Mouse (Mus musculus): ENCODE data around the gene Plbd2. TPM values are rescaled to one million over a fixed set of nuclear protein-coding genes. Genes with fewer than 3 reads are reported as not detected.
"Not testable (repeated sequence)": the region's sequence is repeated elsewhere in the genome, so short reads cannot be mapped to it uniquely, and the experiment has no call there.

Plbd2 gene
- total RNA-seq, 2 experiments from 2014 or later = 46.9 to 52.2 TPM

- peak; percentile 59 for DNase-seq (ENCODE audit: low spot score)
Observed at GRCm38 (mm10) chr5:120511643-120512220, 8.3 kb upstream of the Plbd2 start.

GRCm38 (mm10) chr5:120510982-120511642, 7.7 kb upstream of the Plbd2 start, which contains the start of gene Slc8b1:
Gene Slc8b1 (plus strand): TSS chr5:120511168.
- peak; percentile 98 for DNase-seq (ENCODE audit: low spot score)

GRCm38 (mm10) chr5:120507311-120507710, 3.9 kb upstream of the Plbd2 start:
- no peak for DNase-seq (ENCODE audit: low spot score)

- DNase-seq (ENCODE audit: low spot score) = no peak
Observed at GRCm38 (mm10) chr5:120506490-120506889, 3.1 kb upstream of the Plbd2 start.

GRCm38 (mm10) chr5:120505781-120506180, 2.4 kb upstream of the Plbd2 start:
- DNase-seq (ENCODE audit: low spot score) = no peak

GRCm38 (mm10) chr5:120505368-120505767, 1.9 kb upstream of the Plbd2 start:
- peak; percentile 90 for DNase-seq (ENCODE audit: low spot score)

GRCm38 (mm10) chr5:120502675-120503143, 716 bp downstream of the Plbd2 start:
- DNase-seq (ENCODE audit: low spot score) = no peak

GRCm38 (mm10) chr5:120502147-120502621, 1.2 kb downstream of the Plbd2 start:
- DNase-seq (ENCODE audit: low spot score) = no peak

- not testable (repeated sequence) for DNase-seq (ENCODE audit: low spot score)
Observed at GRCm38 (mm10) chr5:120500609-120501008, 2.8 kb downstream of the Plbd2 start.

- DNase-seq (ENCODE audit: low spot score) = no peak
Observed at GRCm38 (mm10) chr5:120499202-120499601, 4.2 kb downstream of the Plbd2 start.

- DNase-seq (ENCODE audit: low spot score) = no peak
Observed at GRCm38 (mm10) chr5:120497071-120497470, 6.4 kb downstream of the Plbd2 start.

- no peak for DNase-seq (ENCODE audit: low spot score)
Observed at GRCm38 (mm10) chr5:120495703-120496226, 7.7 kb downstream of the Plbd2 start.

GRCm38 (mm10) chr5:120495064-120495702, 8.2 kb downstream of the Plbd2 start:
- peak; percentile 40 for DNase-seq (ENCODE audit: low spot score)

- DNase-seq (ENCODE audit: low spot score) = no peak
Observed at GRCm38 (mm10) chr5:120493873-120494395, 9.5 kb downstream of the Plbd2 start.

GRCm38 (mm10) chr5:120493440-120493839, 10.0 kb downstream of the Plbd2 start:
- no peak for DNase-seq (ENCODE audit: low spot score)

- no peak for DNase-seq (ENCODE audit: low spot score)
Observed at GRCm38 (mm10) chr5:120492437-120492836, 11.0 kb downstream of the Plbd2 start.

GRCm38 (mm10) chr5:120490679-120491192, 12.7 kb downstream of the Plbd2 start:
- DNase-seq (ENCODE audit: low spot score) = peak; percentile 59

- no peak for DNase-seq (ENCODE audit: low spot score)
Observed at GRCm38 (mm10) chr5:120487844-120488243, 15.6 kb downstream of the Plbd2 start.

- no peak for DNase-seq (ENCODE audit: low spot score)
Observed at GRCm38 (mm10) chr5:120483399-120483798, 20.0 kb downstream of the Plbd2 start.

GRCm38 (mm10) chr5:120481205-120481604, 22.2 kb downstream of the Plbd2 start:
- DNase-seq (ENCODE audit: low spot score) = no peak

GRCm38 (mm10) chr5:120479538-120479937, 23.9 kb downstream of the Plbd2 start:
- no peak for DNase-seq (ENCODE audit: low spot score)

GRCm38 (mm10) chr5:120477993-120478392, 25.4 kb downstream of the Plbd2 start:
- DNase-seq (ENCODE audit: low spot score) = no peak
